Mouse (Mus musculus): ENCODE data around the gene Trim60. TPM values are rescaled to one million over a fixed set of nuclear protein-coding genes. Genes with fewer than 3 reads are reported as not detected.
"Not testable (repeated sequence)": the region's sequence is repeated elsewhere in the genome, so short reads cannot be mapped to it uniquely, and the experiment has no call there.

The Trim60 gene
- polyA plus RNA-seq, 1 experiment from 2014 or later, result not detected

DNA sequence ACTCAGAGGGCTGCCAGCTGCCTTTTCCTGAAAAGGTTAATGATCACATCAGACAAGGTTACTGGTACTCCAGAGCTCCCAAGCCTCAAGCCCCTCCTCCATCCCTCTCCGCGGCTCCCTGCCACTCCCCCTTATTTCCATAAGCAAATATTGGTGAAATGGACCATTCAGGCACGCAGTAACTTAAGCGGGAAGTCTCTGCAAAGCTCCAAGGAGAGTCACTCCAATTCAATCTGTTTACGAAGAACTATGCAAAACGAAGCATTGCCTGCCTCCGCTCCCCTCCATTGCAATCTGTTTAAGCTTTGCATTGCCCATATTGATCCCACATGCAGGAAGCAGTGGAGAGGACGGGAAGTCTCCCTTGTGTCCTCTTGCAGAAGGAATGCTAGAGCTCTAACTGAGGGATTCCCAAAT lies 18.7 kb upstream of the Trim60 start, which contains the start of gene Apela:
Apela (minus strand) TSS at position 220 of the 417 bp plus-strand sequence.
- peak within 1 kb of the TSS; percentile 55 for H3K4me2 ChIP-seq (replicated peaks)
- H3K4me1 ChIP-seq, result no peaks in the 10 kb centered on the region
- WGBS, result under 1% methylated on average over 8 of the region's 8 CpGs
- ATAC-seq (ENCODE audit: insufficient number of reproducible peaks, insufficient read depth, low FRiP score, low TSS enrichment), result peak; percentile 72; the same call in 1 of the 2 replicates
- no peaks in the 10 kb centered on the region for H3K9me3 ChIP-seq
- H3K27ac ChIP-seq, result no peak within 1 kb of the TSS
- no peaks in the 10 kb centered on the region for H3K36me3 ChIP-seq
- H3K9ac ChIP-seq, result no peak within 1 kb of the TSS
- no peaks in the 10 kb centered on the region for H3K27me3 ChIP-seq
- H3K4me3 ChIP-seq, result peak within 1 kb of the TSS; percentile 25

DNA sequence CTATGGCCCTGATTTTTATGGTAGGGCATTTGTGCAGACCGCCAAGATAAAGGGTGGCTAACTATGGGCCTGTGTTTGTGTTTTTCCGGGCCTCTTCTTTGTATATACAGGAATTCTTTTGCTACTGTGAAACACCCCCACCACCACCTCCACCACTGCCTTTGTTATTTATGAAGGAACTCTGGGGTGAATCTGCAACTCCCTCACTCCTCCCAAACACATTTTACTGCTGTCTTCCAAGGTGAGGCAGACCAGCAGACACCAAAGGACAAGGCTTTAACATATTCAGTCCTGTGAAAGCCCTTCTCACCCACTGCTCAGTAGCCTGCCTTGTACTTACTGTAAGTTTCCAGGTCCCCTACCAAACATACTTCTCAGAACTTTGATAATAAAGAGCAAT lies 15.8 kb upstream of the Trim60 start:
- no peak overlapping the region for H3K9ac ChIP-seq
- H3K4me2 ChIP-seq (replicated peaks), result no peak overlapping the region
- no peak overlapping the region for H3K4me3 ChIP-seq
- no peak for ATAC-seq (ENCODE audit: insufficient number of reproducible peaks, insufficient read depth, low FRiP score, low TSS enrichment)
- 51% methylated on average over 2 of the region's 2 CpGs for WGBS
- no peaks in the 10 kb centered on the region for H3K27me3 ChIP-seq
- H3K27ac ChIP-seq, result no peak overlapping the region
- H3K36me3 ChIP-seq, result no peaks in the 10 kb centered on the region
- no peaks in the 10 kb centered on the region for H3K9me3 ChIP-seq
- H3K4me1 ChIP-seq, result no peaks in the 10 kb centered on the region

DNA sequence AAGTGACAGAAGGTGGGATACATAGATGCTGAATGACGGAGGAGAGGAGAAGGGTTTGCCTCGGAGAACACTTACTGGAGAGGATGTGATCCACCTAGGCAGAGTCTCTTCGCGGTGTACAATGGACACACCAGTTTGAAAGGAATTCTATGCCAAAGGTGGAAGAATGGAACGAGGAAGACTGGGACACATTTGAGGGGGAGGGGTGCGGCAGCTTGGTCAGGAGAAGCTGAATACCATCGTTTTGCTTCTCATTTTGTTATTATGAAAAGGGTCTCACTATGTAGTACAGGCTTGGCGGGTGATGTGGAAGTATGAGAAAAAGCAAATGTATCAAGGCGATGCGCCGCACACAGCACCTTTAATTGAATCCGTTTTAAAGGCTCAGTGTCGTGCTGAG lies 14.7 kb upstream of the Trim60 start:
- H3K27me3 ChIP-seq, result no peaks in the 10 kb centered on the region
- no peak overlapping the region for H3K9ac ChIP-seq
- no peaks in the 10 kb centered on the region for H3K4me1 ChIP-seq
- H3K4me3 ChIP-seq, result no peak overlapping the region
- WGBS, result 83% methylated on average over 13 of the region's 13 CpGs
- H3K9me3 ChIP-seq, result no peaks in the 10 kb centered on the region
- no peak overlapping the region for H3K27ac ChIP-seq
- H3K4me2 ChIP-seq (replicated peaks), result no peak overlapping the region
- no peaks in the 10 kb centered on the region for H3K36me3 ChIP-seq
- ATAC-seq (ENCODE audit: insufficient number of reproducible peaks, insufficient read depth, low FRiP score, low TSS enrichment), result no peak

DNA sequence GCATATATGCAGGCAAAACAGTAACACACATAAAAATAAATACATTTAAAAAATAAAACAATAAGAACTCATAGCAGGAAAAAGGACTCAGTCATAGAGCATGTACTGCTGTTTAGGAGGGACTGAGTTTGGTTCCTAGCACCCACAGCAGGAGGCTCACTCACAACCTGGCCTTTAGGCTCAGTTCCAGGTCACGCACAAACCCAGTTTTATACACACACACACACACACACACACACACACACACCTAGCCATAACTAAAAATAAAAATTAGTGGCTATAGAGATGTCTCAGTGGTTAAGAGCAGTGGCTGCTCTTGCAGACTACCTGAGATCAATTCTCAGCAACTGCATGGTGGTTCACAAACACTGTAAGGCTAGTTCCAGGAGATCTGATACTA lies 13.7 kb upstream of the Trim60 start:
- H3K4me3 ChIP-seq, result no peak overlapping the region
- no peak overlapping the region for H3K9ac ChIP-seq
- no peaks in the 10 kb centered on the region for H3K4me1 ChIP-seq
- H3K36me3 ChIP-seq, result no peaks in the 10 kb centered on the region
- no peaks in the 10 kb centered on the region for H3K27me3 ChIP-seq
- H3K27ac ChIP-seq, result no peak overlapping the region
- no peak overlapping the region for H3K4me2 ChIP-seq (replicated peaks)
- WGBS, result 100% methylated on average over 1 of the region's 1 CpGs
- H3K9me3 ChIP-seq, result no peaks in the 10 kb centered on the region
- ATAC-seq (ENCODE audit: insufficient number of reproducible peaks, insufficient read depth, low FRiP score, low TSS enrichment), result no peak

DNA sequence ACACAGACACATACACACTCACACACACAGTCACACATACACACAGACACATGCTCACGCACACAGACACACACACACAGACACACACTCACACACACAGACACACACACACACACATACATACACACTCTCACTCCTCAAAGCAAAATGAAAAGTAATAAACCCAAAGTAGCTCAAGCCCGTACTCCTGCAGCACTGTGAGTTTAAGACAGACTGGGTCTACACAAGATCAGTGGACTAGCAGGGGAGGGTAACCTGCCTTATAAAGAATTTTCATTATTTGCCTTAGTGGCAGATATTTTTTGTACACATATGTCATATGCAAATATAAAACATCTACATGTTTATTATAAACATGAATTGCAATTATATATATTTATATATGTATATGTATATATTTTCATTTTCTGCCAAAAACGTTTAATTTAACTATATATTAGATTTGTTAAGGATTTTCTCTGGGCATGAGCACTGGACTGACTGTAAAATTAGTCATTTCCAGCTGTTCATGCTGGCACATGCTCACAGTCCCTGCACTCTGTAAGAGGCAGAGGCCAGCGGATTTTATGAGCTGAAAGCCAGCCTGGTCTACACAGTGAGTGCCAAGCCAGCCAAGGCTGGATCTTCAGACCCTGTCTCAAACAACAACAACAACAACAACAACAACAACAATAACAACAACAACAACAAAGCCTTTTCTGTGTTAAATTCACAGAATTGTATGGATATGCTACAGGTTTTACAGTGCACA lies 12.5 kb upstream of the Trim60 start:
- Histone ChIP-seq H3K9ac (no peak overlapping the region), H3K36me3 (no peaks in the 10 kb centered on the region), H3K4me1 (no peaks in the 10 kb centered on the region), H3K27me3 (no peaks in the 10 kb centered on the region), H3K9me3 (no peaks in the 10 kb centered on the region), H3K27ac (no peak overlapping the region), H3K4me2 (replicated peaks) (no peak overlapping the region), H3K4me3 (no peak overlapping the region)
- WGBS, result 75% methylated on average over 4 of the region's 4 CpGs
- no peak for ATAC-seq (ENCODE audit: insufficient number of reproducible peaks, insufficient read depth, low FRiP score, low TSS enrichment)

DNA sequence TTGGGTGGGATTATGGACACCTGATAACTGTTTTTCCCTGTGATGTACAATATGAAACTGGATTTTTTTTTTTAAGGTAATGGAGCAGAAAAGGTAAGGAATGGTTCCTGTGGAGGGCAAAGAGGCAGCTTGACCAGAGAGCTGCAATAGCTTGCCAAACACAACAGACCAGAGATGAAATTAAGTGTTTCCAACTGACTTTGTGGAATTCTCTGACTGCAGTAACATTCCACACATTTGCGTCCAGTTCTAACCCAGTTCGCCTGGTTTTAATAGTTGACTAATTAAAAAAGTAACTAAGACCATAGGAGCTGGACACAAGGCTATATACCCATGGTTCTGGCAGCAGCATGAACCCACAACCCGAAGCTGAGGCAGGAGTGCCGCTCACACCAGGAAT lies 11.4 kb upstream of the Trim60 start:
- no peak for ATAC-seq (ENCODE audit: insufficient number of reproducible peaks, insufficient read depth, low FRiP score, low TSS enrichment)
- WGBS, result 58% methylated on average over 4 of the region's 4 CpGs
- Histone ChIP-seq H3K9ac (no peak overlapping the region), H3K36me3 (no peaks in the 10 kb centered on the region), H3K27me3 (no peaks in the 10 kb centered on the region), H3K4me3 (no peak overlapping the region), H3K27ac (no peak overlapping the region), H3K9me3 (no peaks in the 10 kb centered on the region), H3K4me2 (replicated peaks) (no peak overlapping the region), H3K4me1 (no peaks in the 10 kb centered on the region)

DNA sequence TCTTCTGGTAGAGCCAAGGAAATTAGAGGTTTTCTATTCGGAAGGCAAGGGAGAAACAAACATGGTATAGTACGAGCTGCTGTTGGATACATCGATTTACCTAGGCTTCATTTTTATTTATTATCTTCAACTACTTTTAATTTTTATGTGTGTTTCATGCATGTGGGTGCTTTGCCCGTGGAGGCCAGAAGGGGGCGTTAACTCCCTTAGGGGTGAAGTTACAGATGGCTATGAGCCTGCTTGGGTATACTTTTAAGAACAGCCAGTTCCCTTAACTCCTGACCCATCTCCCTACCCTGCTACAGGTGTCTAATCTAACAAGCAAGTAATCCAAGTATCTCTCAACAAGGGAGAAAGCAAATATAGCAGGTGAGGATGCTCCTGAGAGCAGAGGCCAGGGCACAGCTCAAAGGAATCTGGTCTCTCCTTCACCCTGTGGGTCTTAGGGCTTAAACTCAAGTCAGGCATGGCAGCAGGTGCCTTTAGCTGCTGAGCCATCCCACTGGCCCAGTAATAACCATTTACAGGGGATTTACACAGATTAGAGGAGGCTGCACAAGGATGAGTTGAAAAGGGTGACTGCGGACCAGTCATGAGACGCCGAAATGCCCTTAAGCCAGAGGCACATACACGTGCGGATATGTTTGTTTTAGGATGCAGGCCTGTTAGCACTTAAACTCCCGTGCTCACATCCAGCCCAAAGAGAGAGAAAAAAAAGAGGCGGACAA lies 10.7 kb upstream of the Trim60 start:
- Histone ChIP-seq H3K36me3 (no peaks in the 10 kb centered on the region), H3K27ac (no peak overlapping the region)
- WGBS, result 67% methylated on average over 12 of the region's 12 CpGs

DNA sequence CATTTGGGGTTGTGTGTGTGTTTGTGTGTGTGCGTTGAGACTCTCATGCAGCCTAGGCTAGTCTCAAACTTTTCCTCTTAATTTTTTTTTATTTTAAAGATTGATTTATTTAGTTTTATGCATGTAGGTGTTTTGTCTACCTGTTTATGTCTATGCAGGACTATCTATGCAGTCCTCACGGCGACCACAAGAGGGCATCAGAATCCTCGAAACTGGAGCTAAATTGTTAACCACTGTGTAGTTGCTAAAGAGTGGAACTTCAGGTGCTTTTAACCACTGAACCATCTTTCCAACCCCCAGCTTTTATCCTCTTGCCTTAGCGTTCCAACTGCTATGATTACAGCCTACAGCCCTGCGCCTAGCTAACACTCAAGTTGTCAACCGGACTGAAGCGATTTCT lies 4.1 kb upstream of the Trim60 start:
- 46% methylated on average over 8 of the region's 8 CpGs for WGBS
- Histone ChIP-seq H3K4me3 (no peak overlapping the region), H3K4me2 (replicated peaks) (no peak overlapping the region), H3K4me1 (no peaks in the 10 kb centered on the region), H3K36me3 (no peaks in the 10 kb centered on the region), H3K27me3 (no peaks in the 10 kb centered on the region), H3K9me3 (no peaks in the 10 kb centered on the region), H3K9ac (no peak overlapping the region), H3K27ac (no peak overlapping the region)
- ATAC-seq (ENCODE audit: insufficient number of reproducible peaks, insufficient read depth, low FRiP score, low TSS enrichment), result peak; percentile 35; the same call in 1 of the 2 replicates

More for the DNA sequence above, 10.7 kb upstream of the Trim60 start:
- no peaks in the 10 kb centered on the region for H3K9me3 ChIP-seq
- no peak for ATAC-seq (ENCODE audit: insufficient number of reproducible peaks, insufficient read depth, low FRiP score, low TSS enrichment)
- H3K9ac ChIP-seq, result no peak overlapping the region
- no peaks in the 10 kb centered on the region for H3K4me1 ChIP-seq
- H3K27me3 ChIP-seq, result no peaks in the 10 kb centered on the region
- H3K4me2 ChIP-seq (replicated peaks), result no peak overlapping the region
- H3K4me3 ChIP-seq, result no peak overlapping the region

DNA sequence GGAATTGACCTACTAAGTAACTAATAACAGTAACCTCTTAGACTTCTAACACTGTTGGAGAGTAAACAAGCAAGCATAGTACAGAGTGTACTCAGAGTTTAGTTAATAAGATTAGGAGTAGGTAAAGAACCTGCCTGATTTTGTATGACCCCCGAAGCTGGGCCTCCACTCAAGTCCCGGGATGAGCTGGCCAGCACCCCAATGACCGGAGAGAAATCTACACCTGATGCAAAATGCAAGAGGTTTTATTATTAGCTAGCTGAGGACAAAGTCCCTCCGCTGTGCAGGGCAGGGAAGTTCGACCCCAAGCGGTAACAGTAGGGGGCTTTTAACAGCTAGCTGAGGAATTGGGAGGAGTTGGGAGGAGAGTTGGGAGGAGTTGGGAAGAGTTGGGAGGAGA lies 10.8 kb downstream of the Trim60 start:
- not testable (repeated sequence) for H3K4me1 ChIP-seq; H3K9ac ChIP-seq; H3K9me3 ChIP-seq; H3K4me2 ChIP-seq (replicated peaks); ATAC-seq (ENCODE audit: insufficient number of reproducible peaks, insufficient read depth, low FRiP score, low TSS enrichment); H3K4me3 ChIP-seq; H3K27me3 ChIP-seq; H3K27ac ChIP-seq; H3K36me3 ChIP-seq
- WGBS, result 73% methylated on average over 6 of the region's 6 CpGs

DNA sequence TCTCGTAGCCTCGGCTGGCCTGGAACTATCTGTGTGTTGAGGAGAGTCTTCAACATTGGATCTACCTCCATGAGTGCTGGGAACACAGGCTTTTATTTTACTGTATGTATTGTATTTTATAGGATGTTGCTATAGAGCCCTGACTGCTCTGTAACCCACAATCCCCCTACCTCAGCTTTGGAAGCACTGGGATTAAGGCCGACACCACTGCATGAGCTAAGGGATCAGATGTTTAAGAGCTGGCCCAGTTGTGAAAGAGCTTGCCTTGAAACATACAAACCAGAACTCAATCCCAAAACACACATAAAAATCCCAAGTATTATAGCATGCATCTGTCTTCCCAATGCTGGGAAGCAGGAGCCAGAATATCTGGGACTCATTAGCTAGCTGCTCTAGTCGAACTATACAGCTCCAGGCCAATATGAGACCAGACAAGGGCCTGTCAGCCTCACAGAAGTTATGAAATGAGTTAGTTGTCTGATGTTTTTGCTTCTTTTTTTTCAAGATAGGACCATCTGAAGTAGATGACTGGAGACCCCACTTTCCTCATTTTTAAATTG lies 19.5 kb downstream of the Trim60 start:
- no peaks in the 10 kb centered on the region for H3K4me1 ChIP-seq
- H3K27ac ChIP-seq, result no peak overlapping the region
- H3K36me3 ChIP-seq, result no peaks in the 10 kb centered on the region
- no peaks in the 10 kb centered on the region for H3K27me3 ChIP-seq
- H3K4me2 ChIP-seq (replicated peaks), result no peak overlapping the region
- no peak overlapping the region for H3K9ac ChIP-seq
- no peak overlapping the region for H3K4me3 ChIP-seq
- no peaks in the 10 kb centered on the region for H3K9me3 ChIP-seq
- ATAC-seq (ENCODE audit: insufficient number of reproducible peaks, insufficient read depth, low FRiP score, low TSS enrichment), result no peak
- WGBS, result 76% methylated on average over 4 of the region's 4 CpGs

DNA sequence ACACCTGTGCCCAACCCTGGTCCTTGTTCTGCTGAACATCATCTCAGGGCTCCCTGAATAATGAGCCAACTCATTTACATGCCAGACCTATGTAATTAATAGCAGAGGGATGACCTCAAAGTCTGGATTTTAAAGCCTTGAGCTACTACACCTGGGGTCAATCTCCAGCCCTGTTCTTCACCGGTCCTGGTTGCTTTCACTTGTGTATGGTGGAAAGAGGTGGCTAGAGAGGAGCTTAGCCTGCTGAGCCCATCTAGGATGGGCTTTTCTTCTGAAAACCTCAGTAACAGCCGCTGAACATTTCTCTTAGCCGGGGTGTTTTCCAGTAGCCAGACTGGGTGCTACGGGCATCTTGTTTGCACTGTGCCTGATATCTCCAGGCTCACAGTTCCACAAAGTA lies 30.7 kb downstream of the Trim60 start, which contains the start of gene Trim75:
Trim75 (minus strand) TSS at position 101 of the 400 bp plus-strand sequence.
- Histone ChIP-seq H3K27me3 (no peaks in the 10 kb centered on the region), H3K4me2 (replicated peaks) (no peak within 1 kb of the TSS), H3K27ac (no peak within 1 kb of the TSS), H3K9ac (no peak within 1 kb of the TSS), H3K4me1 (no peaks in the 10 kb centered on the region), H3K4me3 (no peak within 1 kb of the TSS), H3K36me3 (no peaks in the 10 kb centered on the region), H3K9me3 (no peaks in the 10 kb centered on the region)
- WGBS, result 90% methylated on average over 4 of the region's 4 CpGs
- ATAC-seq (ENCODE audit: insufficient number of reproducible peaks, insufficient read depth, low FRiP score, low TSS enrichment), result no peak
